Mouse (Mus musculus): ENCODE results near the gene Zfp943. TPM values are rescaled to one million over a fixed set of nuclear protein-coding genes. Genes with fewer than 3 reads are reported as not detected.
"Not testable (repeated sequence)": the region's sequence is repeated elsewhere in the genome, so short reads cannot be mapped to it uniquely, and the experiment has no call there.

The Zfp943 gene
- polyA plus RNA-seq (2014; fragmentation: Nextera tagmentation; extraction: Ambion mirVana): 19.2 and 21.3 TPM in 2 replicates

- H3K4me3 ChIP-seq (ENCODE audit: low read depth, low read length): peak within 1 kb of the TSS; percentile 59
- H3K27me3 ChIP-seq (ENCODE audit: control insufficient read depth, insufficient read depth, low read length); H3K9me3 ChIP-seq (ENCODE audit: control insufficient read depth, low read depth, low read length); H3K36me3 ChIP-seq (ENCODE audit: control insufficient read depth, insufficient read depth, low read length); H3K4me1 ChIP-seq (ENCODE audit: control insufficient read depth, insufficient read depth, low read length): not testable (repeated sequence)
- peak within 1 kb of the TSS; percentile 86 for H3K27ac ChIP-seq (ENCODE audit: low read length)
- peak within 1 kb of the TSS; percentile 51 for H3K4me2 ChIP-seq (replicated peaks; ENCODE audit: low read depth, low read length)
- WGBS: under 1% methylated on average over 41 of the region's 55 CpGs
- ATAC-seq (ENCODE audit: insufficient number of reproducible peaks, insufficient read depth, low FRiP score, low read depth): peak; percentile 98
- H3K9ac ChIP-seq (replicated peaks; ENCODE audit: low read depth, low read length): peak within 1 kb of the TSS; percentile 69
Measured at GRCm38 (mm10) chr17:21962107-21962907, at the start of gene Zfp943, which contains the start of gene Zfp942. TSS of gene Zfp943 (plus strand) at chr17:21962552. TSS of gene Zfp942 (minus strand) at chr17:21962464.

DNA sequence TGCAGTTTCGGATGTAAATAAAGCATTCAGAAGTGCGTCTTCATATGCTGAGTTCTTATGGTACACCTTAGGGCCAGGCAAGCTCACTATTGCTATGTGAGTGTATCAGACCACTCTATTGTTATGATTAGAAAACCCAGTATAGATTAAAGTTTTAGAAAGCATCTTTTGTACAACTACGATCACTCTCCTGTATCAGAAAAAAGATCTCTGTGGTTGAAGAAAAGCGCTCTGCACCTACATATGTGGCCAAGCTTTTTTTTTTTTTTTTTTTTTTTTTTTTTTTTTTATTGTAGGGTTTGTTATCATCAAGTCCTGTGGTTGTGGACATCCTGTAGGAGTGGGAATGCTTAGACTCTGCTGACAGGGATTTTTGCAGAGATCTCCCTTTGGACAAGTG is 950 bp downstream of the Zfp943 start:
- 44% methylated on average over 4 of the region's 4 CpGs for WGBS
- Histone ChIP-seq H3K4me3 (ENCODE audit: low read depth, low read length) (peak overlapping the region; percentile 59), H3K27me3 (ENCODE audit: control insufficient read depth, insufficient read depth, low read length) (no peaks in the 10 kb centered on the region), H3K4me2 (replicated peaks; ENCODE audit: low read depth, low read length) (peak overlapping the region; percentile 51), H3K4me1 (ENCODE audit: control insufficient read depth, insufficient read depth, low read length) (peaks cover 5% of the 10 kb centered on the region; the same call in 1 of the 2 replicates), H3K9ac (replicated peaks; ENCODE audit: low read depth, low read length) (0 out of 2 replicates have a peak overlapping the region, but pooled peaks have one; percentile 25), H3K9me3 (ENCODE audit: control insufficient read depth, low read depth, low read length) (no peaks in the 10 kb centered on the region), H3K36me3 (ENCODE audit: control insufficient read depth, insufficient read depth, low read length) (no peaks in the 10 kb centered on the region), H3K27ac (ENCODE audit: low read length) (no peak overlapping the region)
- no peak for ATAC-seq (ENCODE audit: insufficient number of reproducible peaks, insufficient read depth, low FRiP score, low read depth)

GRCm38 (mm10) chr17:22035594-22035993 is 73.2 kb downstream of the Zfp943 start:
- H3K4me3 ChIP-seq (ENCODE audit: low read depth, low read length); H3K4me1 ChIP-seq (ENCODE audit: control insufficient read depth, insufficient read depth, low read length): not testable (repeated sequence)
- WGBS: 42% methylated on average over 1 of the region's 1 CpGs

DNA sequence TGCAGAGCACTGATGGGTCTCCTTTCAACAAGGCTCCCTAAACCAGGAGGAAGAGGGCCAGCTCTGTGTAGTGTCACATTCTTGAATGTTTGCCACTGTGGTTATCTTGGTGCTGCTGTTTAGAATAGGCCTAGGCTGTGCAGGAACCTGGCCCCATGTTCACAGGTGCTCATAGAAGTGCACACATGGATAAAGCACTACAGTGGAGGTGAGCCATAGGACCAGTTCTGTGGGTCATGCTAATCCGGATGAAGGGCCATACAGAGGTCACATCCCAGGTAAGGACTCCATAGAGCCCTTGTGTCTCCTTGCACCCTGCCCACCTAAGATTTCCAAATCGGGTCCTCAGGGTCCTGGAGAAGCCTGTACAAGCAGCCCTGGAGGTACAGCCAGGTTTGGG is 87.1 kb downstream of the Zfp943 start:
- no peak for ATAC-seq (ENCODE audit: insufficient number of reproducible peaks, insufficient read depth, low FRiP score, low read depth)
- Histone ChIP-seq H3K4me1 (ENCODE audit: control insufficient read depth, insufficient read depth, low read length) (no peaks in the 10 kb centered on the region), H3K36me3 (ENCODE audit: control insufficient read depth, insufficient read depth, low read length) (no peaks in the 10 kb centered on the region), H3K4me3 (ENCODE audit: low read depth, low read length) (no peak overlapping the region), H3K27ac (ENCODE audit: low read length) (no peak overlapping the region), H3K4me2 (replicated peaks; ENCODE audit: low read depth, low read length) (no peak overlapping the region), H3K9ac (replicated peaks; ENCODE audit: low read depth, low read length) (no peak overlapping the region), H3K9me3 (ENCODE audit: control insufficient read depth, low read depth, low read length) (no peaks in the 10 kb centered on the region), H3K27me3 (ENCODE audit: control insufficient read depth, insufficient read depth, low read length) (no peaks in the 10 kb centered on the region)
- 54% methylated on average over 2 of the region's 2 CpGs for WGBS

More at GRCm38 (mm10) chr17:22035594-22035993, 73.2 kb downstream of the Zfp943 start:
- ATAC-seq (ENCODE audit: insufficient number of reproducible peaks, insufficient read depth, low FRiP score, low read depth); H3K27ac ChIP-seq (ENCODE audit: low read length); H3K27me3 ChIP-seq (ENCODE audit: control insufficient read depth, insufficient read depth, low read length); H3K9ac ChIP-seq (replicated peaks; ENCODE audit: low read depth, low read length); H3K9me3 ChIP-seq (ENCODE audit: control insufficient read depth, low read depth, low read length); H3K36me3 ChIP-seq (ENCODE audit: control insufficient read depth, insufficient read depth, low read length); H3K4me2 ChIP-seq (replicated peaks; ENCODE audit: low read depth, low read length): not testable (repeated sequence)

GRCm38 (mm10) chr17:22053211-22053610 is 90.9 kb downstream of the Zfp943 start:
- Histone ChIP-seq H3K9ac (replicated peaks; ENCODE audit: low read depth, low read length) (no peak overlapping the region), H3K27me3 (ENCODE audit: control insufficient read depth, insufficient read depth, low read length) (no peaks in the 10 kb centered on the region), H3K36me3 (ENCODE audit: control insufficient read depth, insufficient read depth, low read length) (no peaks in the 10 kb centered on the region), H3K27ac (ENCODE audit: low read length) (no peak overlapping the region), H3K4me3 (ENCODE audit: low read depth, low read length) (no peak overlapping the region), H3K4me2 (replicated peaks; ENCODE audit: low read depth, low read length) (no peak overlapping the region), H3K4me1 (ENCODE audit: control insufficient read depth, insufficient read depth, low read length) (no peaks in the 10 kb centered on the region), H3K9me3 (ENCODE audit: control insufficient read depth, low read depth, low read length) (no peaks in the 10 kb centered on the region)
- 79% methylated on average over 2 of the region's 2 CpGs for WGBS
- ATAC-seq (ENCODE audit: insufficient number of reproducible peaks, insufficient read depth, low FRiP score, low read depth): no peak

DNA sequence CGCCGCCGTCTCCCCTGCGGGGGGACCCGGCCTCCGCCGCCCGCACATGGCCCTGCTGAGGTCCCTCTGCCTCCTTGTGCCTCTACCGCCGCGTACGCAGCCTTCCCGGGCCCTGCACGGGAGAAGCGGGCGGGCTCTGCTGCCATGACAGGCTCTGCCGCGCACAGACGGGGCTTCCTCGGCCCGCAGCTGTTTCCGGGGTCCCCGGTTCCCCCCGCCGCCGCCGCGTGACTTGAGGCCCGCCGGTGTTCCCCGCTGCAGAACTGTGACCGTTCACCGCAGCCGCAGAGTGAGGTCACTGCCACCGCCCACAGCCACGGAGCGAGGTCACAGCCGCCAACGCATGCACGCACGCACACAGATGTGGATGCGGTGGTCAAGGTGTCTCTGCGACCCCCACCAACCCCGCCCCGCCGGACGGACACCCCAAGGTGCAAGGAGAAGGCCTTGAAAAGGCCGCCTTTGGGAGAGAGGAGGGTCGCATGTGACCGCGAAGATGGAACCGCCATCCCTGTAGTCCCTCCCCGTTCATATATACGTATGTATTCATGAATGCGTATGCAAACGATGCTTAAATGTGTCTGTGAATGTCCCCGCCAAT is 118.8 kb downstream of the Zfp943 start:
- Histone ChIP-seq H3K9me3 (ENCODE audit: control insufficient read depth, low read depth, low read length) (no peaks in the 10 kb centered on the region), H3K4me3 (ENCODE audit: low read depth, low read length) (peak overlapping the region; percentile 63), H3K36me3 (ENCODE audit: control insufficient read depth, insufficient read depth, low read length) (no peaks in the 10 kb centered on the region), H3K9ac (replicated peaks; ENCODE audit: low read depth, low read length) (peak overlapping the region; percentile 58), H3K4me1 (ENCODE audit: control insufficient read depth, insufficient read depth, low read length) (no peaks in the 10 kb centered on the region), H3K4me2 (replicated peaks; ENCODE audit: low read depth, low read length) (peak overlapping the region; percentile 77), H3K27ac (ENCODE audit: low read length) (no peak overlapping the region), H3K27me3 (ENCODE audit: control insufficient read depth, insufficient read depth, low read length) (no peaks in the 10 kb centered on the region)
- ATAC-seq (ENCODE audit: insufficient number of reproducible peaks, insufficient read depth, low FRiP score, low read depth): peak; percentile 90
- 2% methylated on average over 57 of the region's 57 CpGs for whole genome bisulfite sequencing

- not testable (repeated sequence) for H3K27ac ChIP-seq (ENCODE audit: low read length); H3K9me3 ChIP-seq (ENCODE audit: control insufficient read depth, low read depth, low read length); H3K36me3 ChIP-seq (ENCODE audit: control insufficient read depth, insufficient read depth, low read length); H3K27me3 ChIP-seq (ENCODE audit: control insufficient read depth, insufficient read depth, low read length); ATAC-seq (ENCODE audit: insufficient number of reproducible peaks, insufficient read depth, low FRiP score, low read depth); H3K4me3 ChIP-seq (ENCODE audit: low read depth, low read length); H3K9ac ChIP-seq (replicated peaks; ENCODE audit: low read depth, low read length); H3K4me2 ChIP-seq (replicated peaks; ENCODE audit: low read depth, low read length); H3K4me1 ChIP-seq (ENCODE audit: control insufficient read depth, insufficient read depth, low read length)
- 17% methylated on average over 3 of the region's 3 CpGs for WGBS
Measured at GRCm38 (mm10) chr17:22083224-22083623, 120.9 kb downstream of the Zfp943 start.

- no peaks in the 10 kb centered on the region for H3K27me3 ChIP-seq (ENCODE audit: control insufficient read depth, insufficient read depth, low read length)
- no peak overlapping the region for H3K9ac ChIP-seq (replicated peaks; ENCODE audit: low read depth, low read length)
- H3K4me3 ChIP-seq (ENCODE audit: low read depth, low read length): no peak overlapping the region
- H3K9me3 ChIP-seq (ENCODE audit: control insufficient read depth, low read depth, low read length): no peaks in the 10 kb centered on the region
- no peaks in the 10 kb centered on the region for H3K4me1 ChIP-seq (ENCODE audit: control insufficient read depth, insufficient read depth, low read length)
- no peak for ATAC-seq (ENCODE audit: insufficient number of reproducible peaks, insufficient read depth, low FRiP score, low read depth)
- no peak overlapping the region for H3K27ac ChIP-seq (ENCODE audit: low read length)
- H3K36me3 ChIP-seq (ENCODE audit: control insufficient read depth, insufficient read depth, low read length): no peaks in the 10 kb centered on the region
- no peak overlapping the region for H3K4me2 ChIP-seq (replicated peaks; ENCODE audit: low read depth, low read length)
Measured at GRCm38 (mm10) chr17:22118770-22119169, 156.4 kb downstream of the Zfp943 start.

All from stomach, embryonic 14.5 days (tissue).